Mouse (Mus musculus) small intestine, adult 2 months (tissue): ENCODE results near the gene Trim9.

Experiments
- CTCF ChIP-seq: fragments of 200-500 bp; IDR thresholded peaks from 2 replicates; pipeline ENCODE4 v1.5.1; 2012; ENCODE audit warnings: low read depth, mild to moderate bottlenecking, control low read depth, inconsistent platforms, low read length, moderate library complexity, mixed read lengths; ENCODE audit not compliant: insufficient replicate concordance, insufficient read length; ENCODE audit errors: extremely low read depth
- POLR2A ChIP-seq: fragments of 200-500 bp; IDR thresholded peaks from 2 replicates; pipeline ENCODE4 v1.6.1; 2012; ENCODE audit warnings: low read depth, mild to moderate bottlenecking, control low read depth, inconsistent platforms, low read length, moderate library complexity

- no peak for TF ChIP-seq CTCF
- no peak for TF ChIP-seq POLR2A
Measured at GRCm38 (mm10) chr12:70238604-70239003, 108.8 kb downstream of the Trim9 start.
